ENCODE assay signal across 24 mouse cellular contexts in genomic region chr8:91819778-91820177, GRCm38 (mm10). TPM values are rescaled to one million over a fixed set of nuclear protein-coding genes. Genes with fewer than 3 reads are reported as not detected.
DNase-seq lines count a peak whose midpoint lies in the region; ATAC-seq and TF ChIP-seq lines count a peak whose summit lies in the region.
"Had no signal": no experiment of that assay in that cellular context is flagged by ENCODE, and none has a peak within 500 bp of the region (broad histone marks: within the 10 kb centered on the region; RNA-seq: fewer than 3 reads in every experiment).

No protein-coding gene starts in this region.

- no peak overlapping the region for H3K4me2 ChIP-seq in heart, embryonic 14.5 days (ENCODE audit: low read length)
- no peak overlapping the region for H3K4me2 ChIP-seq in kidney, embryonic 16.5 days (replicated peaks; ENCODE audit: low read depth, low read length)
- H3K4me2 ChIP-seq in kidney, embryonic 15.5 days: no peak overlapping the region
- no peak overlapping the region for H3K4me2 ChIP-seq in midbrain, postnatal 0 days (ENCODE audit: low read depth, low read length, poor library complexity, severe bottlenecking)
- H3K4me2 ChIP-seq: forebrain, embryonic 13.5 days; heart, embryonic 15.5 days; hindbrain, embryonic 12.5 days had no signal

- H3K9ac ChIP-seq in heart, embryonic 14.5 days (ENCODE audit: low read length): no peak overlapping the region
- H3K9ac ChIP-seq in heart, adult 2 months (ENCODE audit: low read depth, low read length): no peak overlapping the region
- H3K9ac ChIP-seq in kidney, embryonic 16.5 days (replicated peaks; ENCODE audit: low read length): no peak overlapping the region
- H3K9ac ChIP-seq in kidney, embryonic 15.5 days: no peak overlapping the region
- no peak overlapping the region for H3K9ac ChIP-seq in midbrain, postnatal 0 days (replicated peaks; ENCODE audit: low read length, poor library complexity, severe bottlenecking)
- H3K9ac ChIP-seq: forebrain, embryonic 13.5 days; forebrain, postnatal 0 days; heart, embryonic 15.5 days; hindbrain, embryonic 12.5 days had no signal

- no peak for TF ChIP-seq EP300 in heart, adult 2 months (IDR thresholded peaks at IDR 0.05; ENCODE audit: insufficient read depth, low read depth, low read length)

- ATAC-seq in heart, embryonic 14.5 days (ENCODE audit: insufficient number of reproducible peaks, insufficient read depth, low FRiP score, low read depth): no peak
- ATAC-seq in kidney, embryonic 16.5 days (ENCODE audit: low FRiP score, low TSS enrichment): no peak
- ATAC-seq in kidney, embryonic 15.5 days (replicated peaks; ENCODE audit: low FRiP score): no peak
- ATAC-seq in midbrain, postnatal 0 days (ENCODE audit: low FRiP score): no peak
- ATAC-seq: CD4-positive, CD25-positive, alpha-beta regulatory T cell, adult 4 months; forebrain, embryonic 13.5 days; forebrain, postnatal 0 days; hindbrain, postnatal 0 days had no signal

- TF ChIP-seq POLR2A in heart, adult 2 months (IDR thresholded peaks at IDR 0.05; ENCODE audit: insufficient read depth, low read depth, low read length): no peak

- no peak overlapping the region for H3K4me3 ChIP-seq in gastrocnemius, adult 2 months
- H3K4me3 ChIP-seq in heart, embryonic 14.5 days (ENCODE audit: control insufficient read depth in 1 of 2, insufficient read depth in 1 of 2, low read depth in 1 of 2, low read length in 2 of 2): no peak overlapping the region
- no peak overlapping the region for H3K4me3 ChIP-seq in heart, adult 2 months
- H3K4me3 ChIP-seq in kidney, embryonic 16.5 days (ENCODE audit: low read length): no peak overlapping the region
- no peak overlapping the region for H3K4me3 ChIP-seq in kidney, embryonic 15.5 days (replicated peaks)
- no peak overlapping the region for H3K4me3 ChIP-seq in midbrain, embryonic 10.5 days
- no peak overlapping the region for H3K4me3 ChIP-seq in midbrain, postnatal 0 days (ENCODE audit: low read depth, low read length)
- H3K4me3 ChIP-seq: embryonic facial prominence, embryonic 10.5 days; forebrain, embryonic 13.5 days; heart, embryonic 15.5 days; hindbrain, embryonic 12.5 days had no signal

- H3K27me3 ChIP-seq in heart, embryonic 14.5 days (ENCODE audit: control insufficient read depth, insufficient read depth, low read length): no peaks in the 10 kb centered on the region; the same call in 1 of the 2 replicates
- H3K27me3 ChIP-seq in heart, adult 2 months (ENCODE audit: control insufficient read depth, insufficient read depth, low read length): no peaks in the 10 kb centered on the region
- peaks cover 4% of the 10 kb centered on the region; the same call in 1 of the 2 replicates for H3K27me3 ChIP-seq in kidney, embryonic 16.5 days (ENCODE audit: insufficient read depth, low read length)
- H3K27me3 ChIP-seq in kidney, embryonic 15.5 days: peaks cover 40% of the 10 kb centered on the region
- peaks cover 59% of the 10 kb centered on the region for H3K27me3 ChIP-seq in midbrain, embryonic 10.5 days (ENCODE audit: low read depth, poor library complexity, severe bottlenecking)
- peaks cover 7% of the 10 kb centered on the region; the same call in 1 of the 2 replicates for H3K27me3 ChIP-seq in midbrain, postnatal 0 days (ENCODE audit: insufficient read depth, low read length)

- DNase-seq in gastrocnemius, adult 2 months: peak; percentile 6
- no peak for DNase-seq in gastrocnemius, postnatal 36 days
- no peak for DNase-seq in heart, adult 2 months
- no peak for DNase-seq in midbrain, embryonic 10.5 days (ENCODE audit: low spot score)
- DNase-seq in midbrain, postnatal 0 days (ENCODE audit: low spot score): no peak
- DNase-seq: adrenal gland, adult 8-10 months; adrenal gland, postnatal 36 days; B cell, adult 2 months; cerebellum, adult 2 months; cerebellum, postnatal 10 days; forebrain, postnatal 0 days; gastrocnemius, postnatal 25 days; heart, adult 11 months; kidney, adult 11 months had no signal

- no peaks in the 10 kb centered on the region for H3K9me3 ChIP-seq in heart, embryonic 14.5 days (ENCODE audit: control insufficient read depth, low read length)
- H3K9me3 ChIP-seq in kidney, embryonic 16.5 days (ENCODE audit: low read length): no peaks in the 10 kb centered on the region
- no peaks in the 10 kb centered on the region for H3K9me3 ChIP-seq in kidney, embryonic 15.5 days (replicated peaks)
- no peaks in the 10 kb centered on the region for H3K9me3 ChIP-seq in midbrain, embryonic 10.5 days (replicated peaks)
- H3K9me3 ChIP-seq in midbrain, postnatal 0 days (ENCODE audit: low read length): no peaks in the 10 kb centered on the region
- H3K9me3 ChIP-seq: embryonic facial prominence, embryonic 10.5 days; forebrain, embryonic 13.5 days; heart, embryonic 15.5 days; hindbrain, embryonic 12.5 days had no signal

- no peaks in the 10 kb centered on the region for H3K36me3 ChIP-seq in heart, embryonic 14.5 days (ENCODE audit: control insufficient read depth, insufficient read depth, low read length)
- no peaks in the 10 kb centered on the region for H3K36me3 ChIP-seq in heart, adult 2 months (ENCODE audit: control insufficient read depth, insufficient read depth, low read length)
- no peaks in the 10 kb centered on the region for H3K36me3 ChIP-seq in kidney, embryonic 16.5 days (ENCODE audit: insufficient read depth, low read length)
- H3K36me3 ChIP-seq in kidney, embryonic 15.5 days: no peaks in the 10 kb centered on the region
- H3K36me3 ChIP-seq in midbrain, embryonic 10.5 days: no peaks in the 10 kb centered on the region
- H3K36me3 ChIP-seq in midbrain, postnatal 0 days (ENCODE audit: insufficient read depth, low read length): no peaks in the 10 kb centered on the region
- H3K36me3 ChIP-seq: embryonic facial prominence, embryonic 10.5 days; G1E; heart, embryonic 15.5 days; hindbrain, embryonic 12.5 days had no signal

- 19% methylated on average over 4 of the region's 4 CpGs for WGBS in heart, embryonic 14.5 days
- WGBS in heart, adult 2 months: 76% methylated on average over 4 of the region's 4 CpGs
- 63% methylated on average over 4 of the region's 4 CpGs for WGBS in kidney, embryonic 16.5 days
- WGBS in kidney, embryonic 15.5 days: 69% methylated on average over 4 of the region's 4 CpGs
- 81% methylated on average over 4 of the region's 4 CpGs for WGBS in midbrain, embryonic 10.5 days
- WGBS in midbrain, postnatal 0 days: 88% methylated on average over 4 of the region's 4 CpGs

- H3K27ac ChIP-seq in gastrocnemius, adult 2 months: no peak overlapping the region
- H3K27ac ChIP-seq in heart, embryonic 14.5 days (replicated peaks in 1 of 2; ENCODE audit: control insufficient read depth in 1 of 2, insufficient read depth in 1 of 2, low read depth in 2 of 2, low read length in 2 of 2): peak overlapping the region; percentile 24 to 49; a peak in 3 of 4 replicates
- no peak overlapping the region for H3K27ac ChIP-seq in heart, adult 2 months
- H3K27ac ChIP-seq in kidney, embryonic 16.5 days (ENCODE audit: low read length): peak overlapping the region; percentile 27
- H3K27ac ChIP-seq in kidney, embryonic 15.5 days: no peak overlapping the region
- H3K27ac ChIP-seq in midbrain, embryonic 10.5 days (replicated peaks): 0 out of 2 replicates have a peak overlapping the region, but pooled peaks have one; percentile 3
- no peak overlapping the region for H3K27ac ChIP-seq in midbrain, postnatal 0 days (ENCODE audit: low read depth, low read length)
- H3K27ac ChIP-seq: embryonic facial prominence, embryonic 10.5 days; forebrain, embryonic 13.5 days; heart, embryonic 15.5 days; hindbrain, embryonic 12.5 days; hindbrain, postnatal 0 days had no signal

- no peaks in the 10 kb centered on the region for H3K79me2 ChIP-seq in heart, adult 2 months (replicated peaks; ENCODE audit: control insufficient read depth, insufficient read depth, low read length)

- intact Hi-C loops in gastrocnemius, adult 2 months (cut with DNase I): no loop called here
- intact Hi-C loops in gastrocnemius, postnatal 36 days (cut with DNase I): no loop called here
- intact Hi-C loops in heart, adult 2 months (cut with DNase I): loop anchor here (5.0 kb wide), 1 partner anchor 33 kb away; no protein-coding TSS in a partner anchor

- H3K4me1 ChIP-seq in heart, embryonic 14.5 days (ENCODE audit: control insufficient read depth in 2 of 2, insufficient read depth in 2 of 2, low read length in 2 of 2): peaks cover 22 to 24% of the 10 kb centered on the region in 2 experiments
- H3K4me1 ChIP-seq in heart, adult 2 months (ENCODE audit: control insufficient read depth, insufficient read depth, low read length): no peaks in the 10 kb centered on the region
- no peaks in the 10 kb centered on the region for H3K4me1 ChIP-seq in kidney, embryonic 16.5 days (ENCODE audit: insufficient read depth, low read length)
- peaks cover 7% of the 10 kb centered on the region; the same call in 1 of the 2 replicates for H3K4me1 ChIP-seq in kidney, embryonic 15.5 days
- peaks cover 29% of the 10 kb centered on the region for H3K4me1 ChIP-seq in midbrain, embryonic 10.5 days
- H3K4me1 ChIP-seq in midbrain, postnatal 0 days (ENCODE audit: insufficient read depth, low read length): no peaks in the 10 kb centered on the region
- H3K4me1 ChIP-seq: forebrain, embryonic 13.5 days had no signal

- no peak for TF ChIP-seq CTCF in gastrocnemius, adult 2 months (IDR thresholded peaks at IDR 0.05)
- no peak for TF ChIP-seq CTCF in heart, adult 2 months (IDR thresholded peaks at IDR 0.05)
- no peak for TF ChIP-seq CTCF in midbrain, postnatal 0 days (IDR thresholded peaks at IDR 0.05)

RNA-seq across cellular contexts. Expression of gene Irx3, which starts 17.9 kb away (rescaled TPM):
- total RNA-seq in gastrocnemius, adult 2 months (2021): 1 to 10 TPM; 1.4 to 4.2 TPM
- 1 to 10 TPM in 1 of 2 experiments, under 1 TPM in 1; 0.64 to 1.5 TPM for total RNA-seq in gastrocnemius, postnatal 36 days (2021)
- polyA plus RNA-seq in heart, embryonic 14.5 days (2014; fragmentation: Nextera tagmentation; extraction: Ambion mirVana): 9.8 and 13.1 TPM in 2 replicates
- 10 to 100 TPM; 22.1 to 32.0 TPM for total RNA-seq in heart, adult 2 months (2021)
- polyA plus RNA-seq in heart, adult 2 months (2012; rRNA removed): 8.7 and 15.8 TPM in 2 replicates
- 14.5 and 14.7 TPM in 2 replicates for polyA plus RNA-seq in kidney, embryonic 16.5 days (2015; fragmentation: Nextera tagmentation; extraction: Ambion mirVana)
- polyA plus RNA-seq in kidney, embryonic 15.5 days (2015; fragmentation: Nextera tagmentation; extraction: Ambion mirVana): 15.6 TPM in 2 replicates
- polyA plus RNA-seq in midbrain, embryonic 10.5 days (2016; fragmentation: Nextera tagmentation; extraction: Ambion mirVana): 46.2 and 49.9 TPM in 2 replicates
- 27.2 and 27.3 TPM in 2 replicates for total RNA-seq in midbrain, postnatal 0 days (2014; rRNA removed)
- 10.6 and 13.4 TPM in 2 replicates for polyA plus RNA-seq in midbrain, postnatal 0 days (2015; fragmentation: Nextera tagmentation; extraction: Ambion mirVana)
- polyA plus RNA-seq: CD4-positive, CD25-positive, alpha-beta regulatory T cell, adult 4 months; G1E had no signal

Comparison
In these comparisons a context has a peak if more than half of its experiments do, and no peak if none do; other contexts are left out.
1. H3K27ac ChIP-seq: peak in heart, embryonic 14.5 days (2 of 2), kidney, embryonic 16.5 days (single experiment) and midbrain, embryonic 10.5 days (single experiment); none in gastrocnemius, adult 2 months (single experiment), heart, adult 2 months (single experiment), kidney, embryonic 15.5 days (single experiment) and midbrain, postnatal 0 days (single experiment).